Mouse (Mus musculus) testis, adult 2 months (tissue): ENCODE data around the gene Ms4a6d. TPM values are rescaled to one million over a fixed set of nuclear protein-coding genes. Genes with fewer than 3 reads are reported as not detected.
"Not testable (repeated sequence)": the region's sequence is repeated elsewhere in the genome, so short reads cannot be mapped to it uniquely, and the experiment has no call there.

Experiments
- H3K27ac ChIP-seq: fragments of 200-500 bp; 2 replicates; pipeline ENCODE4 v1.5.1; 2012; ENCODE audit warnings: low read depth, low read length; ENCODE audit not compliant: control insufficient read depth, insufficient read depth
- H3K27me3 ChIP-seq: fragments of 200-500 bp; 2 replicates; pipeline ENCODE4 v1.6.1; 2012; ENCODE audit warnings: mild to moderate bottlenecking, low read length, moderate library complexity; ENCODE audit not compliant: control insufficient read depth, insufficient read depth
- H3K36me3 ChIP-seq: fragments of 200-500 bp; 2 replicates; pipeline ENCODE4 v1.6.1; 2012; ENCODE audit warnings: mild to moderate bottlenecking, low read length; ENCODE audit not compliant: control insufficient read depth, insufficient read depth
- H3K4me1 ChIP-seq: fragments of 200-500 bp; 2 replicates; pipeline ENCODE4 v1.6.1; 2012; ENCODE audit warnings: low read length; ENCODE audit not compliant: control insufficient read depth, insufficient read depth
- H3K4me3 ChIP-seq: fragments of 200-500 bp; 2 replicates; pipeline ENCODE4 v1.5.1; 2012; ENCODE audit warnings: low read depth, mild to moderate bottlenecking, low read length, moderate library complexity, mixed read lengths; ENCODE audit not compliant: control insufficient read depth
- CTCF ChIP-seq: fragments of 200-500 bp; IDR thresholded peaks from 2 replicates; pipeline ENCODE4 v1.5.1; 2012; ENCODE audit warnings: low read depth, mild to moderate bottlenecking, inconsistent platforms, low read length, moderate library complexity; ENCODE audit not compliant: control insufficient read depth, insufficient read depth, insufficient replicate concordance
- POLR2A ChIP-seq: fragments of 200-500 bp; IDR thresholded peaks from 2 replicates; pipeline ENCODE4 v1.6.1; 2012; ENCODE audit warnings: low read depth, mild to moderate bottlenecking, inconsistent platforms, low read length, moderate library complexity; ENCODE audit not compliant: control insufficient read depth
- polyA plus RNA-seq: library from polyadenylated mRNA; depleted of rRNA; stranded (reverse); fragments of >200 nt; gene quantifications from 2 replicates; pipeline ENCODE4 v1.2.3, GENCODE M21; 2012

The Ms4a6d gene
- polyA plus RNA-seq, 1 experiment: 0.79 TPM

- Histone ChIP-seq H3K36me3 (no peaks in the 10 kb centered on the region), H3K27me3 (no peaks in the 10 kb centered on the region), H3K4me3 (no peak overlapping the region), H3K27ac (no peak overlapping the region), H3K4me1 (no peaks in the 10 kb centered on the region)
- TF ChIP-seq CTCF (no peak), POLR2A (no peak)
Observed at GRCm38 (mm10) chr19:11612293-11612692, 7.6 kb upstream of the Ms4a6d start.

GRCm38 (mm10) chr19:11611541-11611945 is 6.9 kb upstream of the Ms4a6d start:
- TF ChIP-seq CTCF (no peak), POLR2A (no peak)
- Histone ChIP-seq H3K4me1 (no peaks in the 10 kb centered on the region), H3K36me3 (no peaks in the 10 kb centered on the region), H3K4me3 (no peak overlapping the region), H3K27ac (no peak overlapping the region), H3K27me3 (no peaks in the 10 kb centered on the region)

- Histone ChIP-seq H3K27ac (no peak overlapping the region), H3K36me3 (no peaks in the 10 kb centered on the region), H3K27me3 (no peaks in the 10 kb centered on the region), H3K4me1 (no peaks in the 10 kb centered on the region), H3K4me3 (no peak overlapping the region)
- TF ChIP-seq CTCF (peak; percentile 13; the same call in 1 of the 2 replicates), POLR2A (no peak)
Observed at GRCm38 (mm10) chr19:11608172-11608571, 3.5 kb upstream of the Ms4a6d start.

- Histone ChIP-seq H3K27ac (no peak overlapping the region), H3K4me3 (no peak overlapping the region), H3K4me1 (no peaks in the 10 kb centered on the region), H3K36me3 (no peaks in the 10 kb centered on the region), H3K27me3 (no peaks in the 10 kb centered on the region)
- TF ChIP-seq POLR2A: no peak
- no peak for TF ChIP-seq CTCF
Observed at GRCm38 (mm10) chr19:11602026-11602425, 2.6 kb downstream of the Ms4a6d start.

GRCm38 (mm10) chr19:11601349-11601748 is 3.3 kb downstream of the Ms4a6d start:
- no peak for TF ChIP-seq POLR2A
- TF ChIP-seq CTCF: no peak
- Histone ChIP-seq H3K4me3 (no peak overlapping the region), H3K4me1 (no peaks in the 10 kb centered on the region), H3K36me3 (no peaks in the 10 kb centered on the region), H3K27me3 (no peaks in the 10 kb centered on the region), H3K27ac (no peak overlapping the region)

- Histone ChIP-seq H3K4me1 (no peaks in the 10 kb centered on the region), H3K27me3 (no peaks in the 10 kb centered on the region), H3K4me3 (no peak overlapping the region), H3K27ac (no peak overlapping the region), H3K36me3 (no peaks in the 10 kb centered on the region)
- no peak for TF ChIP-seq POLR2A
- no peak for TF ChIP-seq CTCF
Observed at GRCm38 (mm10) chr19:11589891-11590449, 14.7 kb downstream of the Ms4a6d start.

GRCm38 (mm10) chr19:11589205-11589604 is 15.4 kb downstream of the Ms4a6d start:
- no peaks in the 10 kb centered on the region for H3K4me1 ChIP-seq
- no peak overlapping the region for H3K4me3 ChIP-seq
- no peaks in the 10 kb centered on the region for H3K36me3 ChIP-seq
- no peaks in the 10 kb centered on the region for H3K27me3 ChIP-seq
- no peak for TF ChIP-seq CTCF
- no peak for TF ChIP-seq POLR2A
- no peak overlapping the region for H3K27ac ChIP-seq

GRCm38 (mm10) chr19:11574965-11575364 is 29.7 kb downstream of the Ms4a6d start:
- no peak overlapping the region for H3K4me3 ChIP-seq
- H3K36me3 ChIP-seq: no peaks in the 10 kb centered on the region
- no peak for TF ChIP-seq POLR2A
- no peak for TF ChIP-seq CTCF
- H3K27me3 ChIP-seq: no peaks in the 10 kb centered on the region
- H3K27ac ChIP-seq: no peak overlapping the region
- H3K4me1 ChIP-seq: no peaks in the 10 kb centered on the region

- not testable (repeated sequence) for H3K36me3 ChIP-seq, H3K27me3 ChIP-seq, H3K4me3 ChIP-seq
Observed at GRCm38 (mm10) chr19:11559560-11559959, 45.1 kb downstream of the Ms4a6d start.

More at GRCm38 (mm10) chr19:11559560-11559959, 45.1 kb downstream of the Ms4a6d start:
- H3K4me1 ChIP-seq, H3K27ac ChIP-seq: not testable (repeated sequence)
